Mouse (Mus musculus): Measurements from ENCODE around the gene Homer1. TPM values are rescaled to one million over a fixed set of nuclear protein-coding genes. Genes with fewer than 3 reads are reported as not detected.

The Homer1 gene
- total RNA-seq, 2 experiments from 2014 or later = 11.6 to 14.1 TPM

- no peak for ATAC-seq (replicated peaks; ENCODE audit: low FRiP score, low TSS enrichment, poor library complexity, severe bottlenecking)
Observed at GRCm38 (mm10) chr13:93385147-93385546, 85.7 kb downstream of the Homer1 start.

GRCm38 (mm10) chr13:93387440-93387839 lies 88.0 kb downstream of the Homer1 start:
- no peak for ATAC-seq (replicated peaks; ENCODE audit: low FRiP score, low TSS enrichment, poor library complexity, severe bottlenecking)

- peak; percentile 99 for ATAC-seq (replicated peaks; ENCODE audit: low FRiP score, low TSS enrichment, poor library complexity, severe bottlenecking)
Observed at GRCm38 (mm10) chr13:93388594-93389241, 89.3 kb downstream of the Homer1 start.

- no peak for ATAC-seq (replicated peaks; ENCODE audit: low FRiP score, low TSS enrichment, poor library complexity, severe bottlenecking)
Observed at GRCm38 (mm10) chr13:93389242-93389625, 89.8 kb downstream of the Homer1 start.

GRCm38 (mm10) chr13:93399710-93400216 lies 100.3 kb downstream of the Homer1 start:
- ATAC-seq (replicated peaks; ENCODE audit: low FRiP score, low TSS enrichment, poor library complexity, severe bottlenecking) = peak; percentile 41; the same call in 1 of the 2 replicates

- ATAC-seq (replicated peaks; ENCODE audit: low FRiP score, low TSS enrichment, poor library complexity, severe bottlenecking) = no peak
Observed at GRCm38 (mm10) chr13:93401947-93402346, 102.5 kb downstream of the Homer1 start.

- ATAC-seq (replicated peaks; ENCODE audit: low FRiP score, low TSS enrichment, poor library complexity, severe bottlenecking) = peak; percentile 82
Observed at GRCm38 (mm10) chr13:93406855-93407254, 107.4 kb downstream of the Homer1 start.

- no peak for ATAC-seq (replicated peaks; ENCODE audit: low FRiP score, low TSS enrichment, poor library complexity, severe bottlenecking)
Observed at GRCm38 (mm10) chr13:93410343-93410742, 110.9 kb downstream of the Homer1 start.

- ATAC-seq (replicated peaks; ENCODE audit: low FRiP score, low TSS enrichment, poor library complexity, severe bottlenecking) = no peak
Observed at GRCm38 (mm10) chr13:93415055-93415454, 115.6 kb downstream of the Homer1 start.

GRCm38 (mm10) chr13:93418292-93418691 lies 118.9 kb downstream of the Homer1 start:
- ATAC-seq (replicated peaks; ENCODE audit: low FRiP score, low TSS enrichment, poor library complexity, severe bottlenecking) = no peak

- no peak for ATAC-seq (replicated peaks; ENCODE audit: low FRiP score, low TSS enrichment, poor library complexity, severe bottlenecking)
Observed at GRCm38 (mm10) chr13:93419779-93420178, 120.3 kb downstream of the Homer1 start.

- ATAC-seq (replicated peaks; ENCODE audit: low FRiP score, low TSS enrichment, poor library complexity, severe bottlenecking) = no peak
Observed at GRCm38 (mm10) chr13:93423224-93423623, 123.8 kb downstream of the Homer1 start.

- peak; percentile 95 for ATAC-seq (replicated peaks; ENCODE audit: low FRiP score, low TSS enrichment, poor library complexity, severe bottlenecking)
Observed at GRCm38 (mm10) chr13:93427920-93428876, 128.8 kb downstream of the Homer1 start.

GRCm38 (mm10) chr13:93429205-93429604 lies 129.8 kb downstream of the Homer1 start:
- no peak for ATAC-seq (replicated peaks; ENCODE audit: low FRiP score, low TSS enrichment, poor library complexity, severe bottlenecking)

GRCm38 (mm10) chr13:93440167-93440566 lies 140.7 kb downstream of the Homer1 start:
- ATAC-seq (replicated peaks; ENCODE audit: low FRiP score, low TSS enrichment, poor library complexity, severe bottlenecking) = peak; percentile 64

- no peak for ATAC-seq (replicated peaks; ENCODE audit: low FRiP score, low TSS enrichment, poor library complexity, severe bottlenecking)
Observed at GRCm38 (mm10) chr13:93453275-93453674, 153.8 kb downstream of the Homer1 start.

Other genes starting within 250 kb of the Homer1 start
- 0.20 TPM in 1 of 2 replicates, not detected in the other for gene Cmya5, start 154.9 kb upstream of the Homer1 start, total RNA-seq (2014; fragmentation: Nextera tagmentation)
- 0.15 and 0.23 TPM in 2 replicates for gene Cmya5, start 154.9 kb upstream of the Homer1 start, total RNA-seq (2017)
- 60.7 and 76.1 TPM in 2 replicates for gene Tent2, start 107.2 kb upstream of the Homer1 start, total RNA-seq (2014; fragmentation: Nextera tagmentation)
- gene Tent2, start 107.2 kb upstream of the Homer1 start, total RNA-seq (2017) = 28.2 and 44.2 TPM in 2 replicates
- 20.7 and 24.9 TPM in 2 replicates for gene Jmy, start 200.2 kb downstream of the Homer1 start, total RNA-seq (2014; fragmentation: Nextera tagmentation)
- gene Jmy, start 200.2 kb downstream of the Homer1 start, total RNA-seq (2017) = 18.2 and 26.9 TPM in 2 replicates